Mouse (Mus musculus) embryonic facial prominence, embryonic 15.5 days (tissue): ENCODE results near the gene Fkbp8. TPM values are rescaled to one million over a fixed set of nuclear protein-coding genes. Genes with fewer than 3 reads are reported as not detected.

Source experiments
- ATAC-seq: fragments of 200-750 bp; cut with Nextera tagmentation; 2 replicates; pipeline ENCODE4 v1.8.0; 2017; ENCODE audit warnings: low read depth, moderate TSS enrichment; ENCODE audit not compliant: insufficient number of reproducible peaks, low FRiP score, low TSS enrichment
- H3K27ac ChIP-seq: fragments of 300-500 bp; sonication (generic); replicated peaks from 2 replicates; pipeline ENCODE4 v1.5.1; 2015; ENCODE audit warnings: mild to moderate bottlenecking, inconsistent platforms
- H3K27me3 ChIP-seq: fragments of 300-500 bp; sonication (generic); 2 replicates; pipeline ENCODE4 v1.6.1; 2015; ENCODE audit warnings: inconsistent platforms
- H3K36me3 ChIP-seq: fragments of 300-500 bp; sonication (generic); 2 replicates; pipeline ENCODE4 v1.6.1; 2015; ENCODE audit warnings: mild to moderate bottlenecking, inconsistent platforms
- H3K4me1 ChIP-seq: fragments of 300-500 bp; sonication (generic); 2 replicates; pipeline ENCODE4 v1.6.1; 2015; ENCODE audit warnings: inconsistent platforms
- H3K4me2 ChIP-seq: fragments of 300-500 bp; sonication (generic); replicated peaks from 2 replicates; pipeline ENCODE4 v1.6.1; 2015; ENCODE audit warnings: mild to moderate bottlenecking, inconsistent platforms
- H3K4me3 ChIP-seq: fragments of 300-500 bp; sonication (generic); replicated peaks from 2 replicates; pipeline ENCODE4 v1.5.1; 2015; ENCODE audit warnings: mild to moderate bottlenecking, inconsistent platforms
- H3K9ac ChIP-seq: fragments of 300-500 bp; sonication (generic); 2 replicates; pipeline ENCODE4 v1.6.1; 2015; ENCODE audit warnings: inconsistent platforms
- H3K9me3 ChIP-seq: fragments of 300-500 bp; sonication (generic); replicated peaks from 2 replicates; pipeline ENCODE4 v1.6.1; 2016; ENCODE audit warnings: inconsistent platforms
- WGBS: fragments of 180-500 bp; shearing (Covaris S2); methylation state at CpG from one replicate; pipeline ENCODE4 v1.1.7; 2015; 5-methylcytosine and 5-hydroxymethylcytosine counted together
- polyA plus RNA-seq: library from polyadenylated mRNA; unstranded; fragments of >200 nt; fragmentation: Nextera tagmentation; extraction: Ambion mirVana; gene quantifications from 2 replicates; pipeline ENCODE4 v1.2.1, GENCODE M21; 2015

Gene Fkbp8
- polyA plus RNA-seq, 1 experiment from 2014 or later: 324 TPM

GRCm38 (mm10) chr8:70492664-70493640 lies 34.6 kb upstream of the Fkbp8 start, which contains the start of gene Crlf1:
TSS of gene Crlf1 (plus strand) at chr8:70493158.
- peak; percentile 43; the same call in 1 of the 2 replicates for ATAC-seq
- under 1% methylated on average over 85 of the region's 93 CpGs for WGBS
- H3K4me1 ChIP-seq: peaks cover 89% of the 10 kb centered on the region

DNA sequence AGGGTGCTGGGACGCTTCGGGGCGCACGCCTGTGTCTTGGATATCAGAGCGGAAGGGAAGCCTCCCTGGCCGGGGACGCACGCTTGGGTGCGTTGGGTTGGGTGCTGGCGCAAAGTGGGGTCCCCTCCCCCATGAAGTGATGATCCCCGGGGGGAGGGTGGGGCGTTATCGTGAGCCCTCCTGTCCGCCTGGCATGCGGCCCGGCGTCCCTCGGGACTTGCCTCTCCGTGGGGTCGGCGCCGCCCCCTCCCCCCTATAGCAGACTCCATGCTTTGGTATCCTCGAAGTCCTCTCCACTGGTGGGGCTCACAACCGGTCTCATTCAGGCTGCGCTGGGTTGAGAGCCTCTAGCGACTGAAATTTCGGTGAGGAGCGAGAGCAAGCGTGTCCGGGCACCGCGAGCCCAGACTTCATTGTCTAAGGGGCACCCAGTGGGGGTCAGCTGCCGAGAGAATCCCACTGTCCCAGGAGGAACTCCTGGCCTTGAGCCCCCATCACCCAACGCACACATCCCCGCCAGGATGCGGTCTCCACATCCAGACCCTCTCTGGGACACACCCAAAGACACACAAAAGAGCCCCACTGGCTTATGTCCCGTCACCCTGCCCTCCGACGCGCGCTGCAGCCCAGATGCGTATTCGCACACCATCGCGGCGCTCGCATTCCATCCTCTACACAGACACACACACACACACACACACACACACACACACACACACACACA lies 33.7 kb upstream of the Fkbp8 start:
- under 1% methylated on average over 47 of the region's 47 CpGs for WGBS
- Histone ChIP-seq H3K27me3 (peaks cover 81% of the 10 kb centered on the region), H3K9me3 (no peaks in the 10 kb centered on the region), H3K36me3 (no peaks in the 10 kb centered on the region), H3K4me1 (peaks cover 85% of the 10 kb centered on the region), H3K4me3 (peak overlapping the region; percentile 52), H3K27ac (peak overlapping the region; percentile 85), H3K9ac (peak overlapping the region; percentile 53), H3K4me2 (peak overlapping the region; percentile 88)
- ATAC-seq: no peak

More at GRCm38 (mm10) chr8:70492664-70493640, 34.6 kb upstream of the Fkbp8 start, which contains the start of gene Crlf1:
- H3K9me3 ChIP-seq: no peaks in the 10 kb centered on the region
- H3K27ac ChIP-seq: peak within 1 kb of the TSS; percentile 85
- no peaks in the 10 kb centered on the region for H3K36me3 ChIP-seq
- H3K9ac ChIP-seq: peak within 1 kb of the TSS; percentile 53
- H3K4me2 ChIP-seq: peak within 1 kb of the TSS; percentile 88
- peak within 1 kb of the TSS; percentile 52 for H3K4me3 ChIP-seq
- peaks cover 85% of the 10 kb centered on the region for H3K27me3 ChIP-seq

DNA sequence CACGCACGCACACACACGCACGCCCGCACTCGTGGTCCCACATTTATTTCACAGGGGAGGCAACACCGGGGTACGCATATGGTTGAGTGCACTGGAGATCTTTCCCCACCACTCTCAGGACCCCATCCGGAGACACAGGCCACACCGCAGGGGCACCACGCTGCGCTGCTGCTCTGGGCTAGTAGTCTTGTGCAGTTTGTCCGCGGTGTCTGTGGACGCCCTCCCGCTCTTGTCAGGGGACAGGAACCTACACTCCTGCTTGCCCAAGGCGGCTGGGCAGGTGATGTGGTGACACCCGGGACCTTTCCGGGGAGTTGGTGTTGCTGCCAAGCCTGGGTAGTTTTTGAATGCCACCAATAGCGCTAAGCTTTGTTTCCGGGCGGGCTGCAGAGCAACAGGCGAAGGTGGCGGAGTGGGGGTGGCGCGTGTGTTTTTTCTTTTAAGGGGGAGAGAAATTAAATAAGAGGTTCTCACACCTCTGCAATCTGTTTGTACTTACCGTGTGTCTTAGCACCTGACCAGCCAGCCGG lies 33.0 kb upstream of the Fkbp8 start:
- 5% methylated on average over 28 of the region's 28 CpGs for WGBS
- Histone ChIP-seq H3K27ac (peak overlapping the region; percentile 85), H3K27me3 (peaks cover 75% of the 10 kb centered on the region), H3K4me3 (peak overlapping the region; percentile 52), H3K4me1 (peaks cover 80% of the 10 kb centered on the region), H3K9ac (peak overlapping the region; percentile 53), H3K9me3 (no peaks in the 10 kb centered on the region), H3K36me3 (no peaks in the 10 kb centered on the region), H3K4me2 (peak overlapping the region; percentile 88)
- no peak for ATAC-seq

DNA sequence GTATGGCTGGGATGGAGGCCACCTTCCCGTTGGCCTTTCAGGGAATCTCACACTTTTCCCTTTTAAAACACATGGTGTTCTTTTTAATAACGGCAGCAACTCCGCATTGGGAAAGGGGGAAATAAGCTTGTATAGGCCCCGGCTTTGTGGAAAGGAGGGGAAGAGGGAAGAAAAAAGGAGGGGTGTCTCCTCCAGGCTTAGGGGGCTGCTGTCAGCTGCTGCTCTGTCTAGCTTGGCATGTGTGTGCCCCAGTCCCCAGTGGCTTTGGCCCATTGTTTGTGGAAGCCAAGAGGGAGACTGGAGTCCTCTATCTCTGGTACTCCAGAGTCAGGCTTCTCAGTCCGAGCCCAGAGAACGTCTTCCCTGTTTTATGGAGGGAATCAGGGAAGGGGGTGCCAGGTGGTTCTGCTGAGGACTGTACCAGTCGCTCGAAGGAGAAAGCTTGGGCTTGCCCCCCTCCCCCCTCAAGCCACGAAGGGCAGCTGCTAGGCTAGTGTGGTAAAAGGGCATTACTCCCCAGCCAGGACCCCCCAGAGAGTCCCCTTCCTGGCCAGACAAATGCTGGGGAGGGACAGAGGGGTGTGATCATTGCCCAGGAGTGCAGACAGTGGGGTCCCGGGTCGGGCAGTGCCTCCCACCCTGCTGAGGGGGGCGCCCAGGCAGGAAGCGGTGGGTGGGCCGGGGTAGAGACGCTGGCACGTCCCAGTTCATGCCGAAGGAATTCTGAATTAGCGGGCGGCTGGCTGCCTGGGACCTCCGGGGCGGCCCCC lies 32.3 kb upstream of the Fkbp8 start:
- H3K27ac ChIP-seq: peak overlapping the region; percentile 85
- peaks cover 80% of the 10 kb centered on the region for H3K4me1 ChIP-seq
- peak overlapping the region; percentile 52 for H3K4me3 ChIP-seq
- no peaks in the 10 kb centered on the region for H3K36me3 ChIP-seq
- H3K27me3 ChIP-seq: peaks cover 75% of the 10 kb centered on the region
- peak overlapping the region; percentile 53; the same call in 1 of the 2 replicates for H3K9ac ChIP-seq
- peak; percentile 43; the same call in 1 of the 2 replicates for ATAC-seq
- H3K4me2 ChIP-seq: peak overlapping the region; percentile 88
- WGBS: 4% methylated on average over 18 of the region's 21 CpGs
- no peaks in the 10 kb centered on the region for H3K9me3 ChIP-seq

DNA sequence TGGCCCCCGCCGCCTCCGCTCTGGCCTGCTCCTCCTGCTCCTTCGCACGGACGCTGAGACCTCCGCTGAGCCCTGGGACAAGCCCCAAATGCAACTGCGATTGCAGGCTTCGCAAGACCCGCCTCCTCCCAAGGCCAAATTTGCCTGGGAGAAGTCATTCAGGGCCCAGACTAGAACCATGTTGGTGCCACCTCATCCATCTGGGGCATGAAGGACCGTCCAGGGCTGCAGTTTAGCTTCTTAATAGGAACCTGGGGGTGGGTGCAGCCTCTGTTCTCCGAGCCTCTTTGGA lies 31.8 kb upstream of the Fkbp8 start:
- peak overlapping the region; percentile 85 for H3K27ac ChIP-seq
- no peaks in the 10 kb centered on the region for H3K9me3 ChIP-seq
- no peaks in the 10 kb centered on the region for H3K36me3 ChIP-seq
- peak overlapping the region; percentile 88 for H3K4me2 ChIP-seq
- H3K4me1 ChIP-seq: peaks cover 80% of the 10 kb centered on the region
- 10% methylated on average over 12 of the region's 12 CpGs for WGBS
- peaks cover 73% of the 10 kb centered on the region for H3K27me3 ChIP-seq
- 0 out of 2 replicates have a peak overlapping the region, but pooled peaks have one; percentile 53 for H3K9ac ChIP-seq
- peak overlapping the region; percentile 52 for H3K4me3 ChIP-seq
- no peak for ATAC-seq

DNA sequence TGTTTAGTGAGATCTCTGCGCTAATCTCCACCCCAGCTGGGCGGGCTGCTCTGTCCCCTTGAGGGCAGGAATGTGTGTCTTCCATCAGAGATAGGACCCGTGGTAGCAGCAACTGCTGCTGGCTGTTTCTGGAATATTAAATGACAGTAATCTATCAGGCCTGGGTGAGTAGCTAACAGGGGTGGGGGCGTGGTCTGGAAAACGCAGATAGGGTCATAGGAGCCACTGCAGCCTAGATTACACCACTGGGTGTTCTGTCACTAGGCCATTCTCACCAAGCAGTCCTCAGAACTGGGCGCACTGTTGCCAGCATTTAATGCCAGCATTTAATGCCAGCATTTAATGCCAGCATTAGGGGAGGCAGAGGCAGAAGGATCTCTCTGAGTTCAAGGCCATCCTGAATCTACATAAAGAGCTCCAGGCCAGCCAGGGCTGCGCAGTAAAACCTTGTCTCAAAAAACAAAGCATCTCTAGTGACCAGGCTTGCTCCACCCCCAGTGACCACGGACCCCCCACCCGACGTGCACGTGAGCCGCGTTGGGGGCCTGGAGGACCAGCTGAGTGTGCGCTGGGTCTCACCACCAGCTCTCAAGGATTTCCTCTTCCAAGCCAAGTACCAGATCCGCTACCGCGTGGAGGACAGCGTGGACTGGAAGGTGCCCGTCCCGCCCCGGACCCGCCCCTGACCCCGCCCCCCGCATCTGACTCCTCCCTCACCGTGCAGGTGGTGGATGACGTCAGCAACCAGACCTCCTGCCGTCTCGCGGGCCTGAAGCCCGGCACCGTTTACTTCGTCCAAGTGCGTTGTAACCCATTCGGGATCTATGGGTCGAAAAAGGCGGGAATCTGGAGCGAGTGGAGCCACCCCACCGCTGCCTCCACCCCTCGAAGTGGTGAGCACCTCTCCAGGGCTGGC lies 26.9 kb upstream of the Fkbp8 start:
- H3K4me2 ChIP-seq: peak overlapping the region; percentile 36
- no peaks in the 10 kb centered on the region for H3K9me3 ChIP-seq
- H3K27me3 ChIP-seq: peaks cover 46% of the 10 kb centered on the region
- ATAC-seq: no peak
- H3K4me1 ChIP-seq: peaks cover 80% of the 10 kb centered on the region
- WGBS: 15% methylated on average over 39 of the region's 39 CpGs
- H3K4me3 ChIP-seq: peak overlapping the region; percentile 7; the same call in 1 of the 2 replicates
- H3K9ac ChIP-seq: no peak overlapping the region
- H3K36me3 ChIP-seq: peaks cover 6% of the 10 kb centered on the region; the same call in 1 of the 2 replicates
- H3K27ac ChIP-seq: no peak overlapping the region

- H3K27ac ChIP-seq: 0 out of 2 replicates have a peak overlapping the region, but pooled peaks have one; percentile 97
- ATAC-seq: no peak
Measured at GRCm38 (mm10) chr8:70501820-70502529, 25.5 kb upstream of the Fkbp8 start.

GRCm38 (mm10) chr8:70502540-70502939 lies 25.0 kb upstream of the Fkbp8 start:
- H3K9ac ChIP-seq: no peak overlapping the region
- 0 out of 2 replicates have a peak overlapping the region, but pooled peaks have one; percentile 10 for H3K4me3 ChIP-seq
- WGBS: 40% methylated on average over 12 of the region's 12 CpGs
- H3K4me2 ChIP-seq: no peak overlapping the region
- peaks cover 36% of the 10 kb centered on the region for H3K27me3 ChIP-seq
- no peak for ATAC-seq
- H3K4me1 ChIP-seq: peaks cover 82% of the 10 kb centered on the region
- peaks cover 13% of the 10 kb centered on the region for H3K36me3 ChIP-seq
- H3K27ac ChIP-seq: peak overlapping the region; percentile 97; the same call in 1 of the 2 replicates
- no peaks in the 10 kb centered on the region for H3K9me3 ChIP-seq

More at GRCm38 (mm10) chr8:70501820-70502529, 25.5 kb upstream of the Fkbp8 start:
- H3K4me1 ChIP-seq: peaks cover 78% of the 10 kb centered on the region
- WGBS: 27% methylated on average over 23 of the region's 23 CpGs
- H3K4me3 ChIP-seq: no peak overlapping the region
- peaks cover 8% of the 10 kb centered on the region for H3K36me3 ChIP-seq
- no peak overlapping the region for H3K4me2 ChIP-seq
- no peak overlapping the region for H3K9ac ChIP-seq
- peaks cover 39% of the 10 kb centered on the region for H3K27me3 ChIP-seq
- H3K9me3 ChIP-seq: no peaks in the 10 kb centered on the region

DNA sequence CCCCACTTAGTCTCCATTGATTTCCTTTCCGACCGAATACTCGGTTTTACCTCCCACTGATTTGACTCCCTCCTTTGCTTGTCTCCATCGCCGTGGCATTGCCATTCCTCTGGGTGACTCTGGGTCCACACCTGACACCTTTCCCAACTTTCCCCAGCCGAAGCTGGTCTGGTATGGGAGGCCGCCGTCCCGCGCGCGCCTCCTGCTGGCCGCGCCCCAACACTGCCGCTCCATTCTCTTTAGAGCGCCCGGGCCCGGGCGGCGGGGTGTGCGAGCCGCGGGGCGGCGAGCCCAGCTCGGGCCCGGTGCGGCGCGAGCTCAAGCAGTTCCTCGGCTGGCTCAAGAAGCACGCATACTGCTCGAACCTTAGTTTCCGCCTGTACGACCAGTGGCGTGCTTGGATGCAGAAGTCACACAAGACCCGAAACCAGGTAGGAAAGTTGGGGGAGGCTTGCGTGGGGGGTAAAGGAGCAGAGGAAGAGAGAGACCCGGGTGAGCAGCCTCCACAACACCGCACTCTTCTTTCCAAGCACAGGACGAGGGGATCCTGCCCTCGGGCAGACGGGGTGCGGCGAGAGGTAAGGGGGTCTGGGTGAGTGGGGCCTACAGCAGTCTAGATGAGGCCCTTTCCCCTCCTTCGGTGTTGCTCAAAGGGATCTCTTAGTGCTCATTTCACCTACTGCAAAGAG lies 24.3 kb upstream of the Fkbp8 start:
- H3K27me3 ChIP-seq: peaks cover 36% of the 10 kb centered on the region
- H3K36me3 ChIP-seq: peaks cover 19% of the 10 kb centered on the region
- H3K27ac ChIP-seq: peak overlapping the region; percentile 97
- WGBS: 13% methylated on average over 46 of the region's 46 CpGs
- no peak overlapping the region for H3K9ac ChIP-seq
- H3K4me2 ChIP-seq: peak overlapping the region; percentile 26; the same call in 1 of the 2 replicates
- no peak for ATAC-seq
- no peaks in the 10 kb centered on the region for H3K9me3 ChIP-seq
- peaks cover 82% of the 10 kb centered on the region for H3K4me1 ChIP-seq
- H3K4me3 ChIP-seq: peak overlapping the region; percentile 10; the same call in 1 of the 2 replicates
